Mouse (Mus musculus) stomach, embryonic 16.5 days (tissue): Measurements from ENCODE around the gene Cox7a2. TPM values are rescaled to one million over a fixed set of nuclear protein-coding genes. Genes with fewer than 3 reads are reported as not detected.

ENCODE experiments used
- ATAC-seq: fragments of 200-750 bp; cut with Nextera tagmentation; 2 replicates; pipeline ENCODE4 v1.8.0; 2017; ENCODE audit warnings: moderate number of reproducible peaks, moderate TSS enrichment; ENCODE audit not compliant: insufficient read depth, low FRiP score
- H3K27ac ChIP-seq: fragments of 300-500 bp; sonication (generic); 2 replicates; pipeline ENCODE4 v1.5.1; 2014; ENCODE audit warnings: low read length
- H3K27me3 ChIP-seq: fragments of 300-500 bp; sonication (generic); 2 replicates; pipeline ENCODE4 v1.6.1; 2014; ENCODE audit warnings: low read length, control low read depth, mixed read lengths; ENCODE audit not compliant: control insufficient read depth, insufficient read depth
- H3K36me3 ChIP-seq: fragments of 300-500 bp; sonication (generic); 2 replicates; pipeline ENCODE4 v1.6.1; 2014; ENCODE audit warnings: low read length; ENCODE audit not compliant: control insufficient read depth, insufficient read depth
- H3K4me1 ChIP-seq: fragments of 300-500 bp; sonication (generic); 2 replicates; pipeline ENCODE4 v1.6.1; 2014; ENCODE audit warnings: low read length, control low read depth, mixed read lengths; ENCODE audit not compliant: control insufficient read depth, insufficient read depth
- H3K4me2 ChIP-seq: fragments of 300-500 bp; sonication (generic); 2 replicates; pipeline ENCODE4 v1.6.1; 2014; ENCODE audit warnings: low read depth, low read length, mixed read lengths
- H3K4me3 ChIP-seq: fragments of 300-500 bp; sonication (generic); replicated peaks from 2 replicates; pipeline ENCODE4 v1.5.1; 2014; ENCODE audit warnings: mild to moderate bottlenecking, low read length
- H3K9ac ChIP-seq: fragments of 300-500 bp; sonication (generic); 2 replicates; pipeline ENCODE4 v1.6.1; 2014; ENCODE audit warnings: low read length
- H3K9me3 ChIP-seq: fragments of 300-500 bp; sonication (generic); replicated peaks from 2 replicates; pipeline ENCODE4 v1.6.1; 2016; ENCODE audit warnings: low read length, control low read depth; ENCODE audit not compliant: control insufficient read depth
- WGBS: fragments of 180-500 bp; shearing (Covaris S2); extraction: QIAGEN DNeasy Blood & Tissue Kit; methylation state at CpG from one replicate; pipeline ENCODE4 v1.1.7; 2014; 5-methylcytosine and 5-hydroxymethylcytosine counted together
- polyA plus RNA-seq: library from polyadenylated mRNA; unstranded; fragments of >200 nt; fragmentation: Nextera tagmentation; extraction: Ambion mirVana; gene quantifications from 2 replicates; pipeline ENCODE4 v1.2.1, GENCODE M21; 2015

Gene Cox7a2
- polyA plus RNA-seq, 1 experiment from 2014 or later = 702 TPM

DNA sequence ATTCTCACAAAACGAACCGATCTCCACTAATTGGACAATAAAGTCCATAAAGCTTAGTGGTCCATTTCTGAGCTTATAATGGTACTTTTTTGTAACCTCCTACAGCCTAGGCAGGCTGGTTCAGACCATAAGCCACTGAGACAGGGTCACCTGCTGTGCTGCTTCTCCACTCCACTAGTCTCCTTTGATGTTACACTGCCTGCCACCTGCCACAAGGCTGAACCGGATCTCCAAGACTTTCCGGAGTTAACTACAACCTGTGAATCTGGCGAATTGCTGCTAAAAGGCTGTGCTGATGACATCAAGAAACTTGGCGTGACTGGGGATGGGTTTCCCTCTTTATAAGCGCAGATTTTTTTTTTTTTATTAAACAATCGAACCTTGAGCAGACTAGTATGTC lies 7.8 kb downstream of the Cox7a2 start:
- ATAC-seq = no peak
- H3K4me2 ChIP-seq = no peak overlapping the region
- 79% methylated on average over 8 of the region's 8 CpGs for WGBS

DNA sequence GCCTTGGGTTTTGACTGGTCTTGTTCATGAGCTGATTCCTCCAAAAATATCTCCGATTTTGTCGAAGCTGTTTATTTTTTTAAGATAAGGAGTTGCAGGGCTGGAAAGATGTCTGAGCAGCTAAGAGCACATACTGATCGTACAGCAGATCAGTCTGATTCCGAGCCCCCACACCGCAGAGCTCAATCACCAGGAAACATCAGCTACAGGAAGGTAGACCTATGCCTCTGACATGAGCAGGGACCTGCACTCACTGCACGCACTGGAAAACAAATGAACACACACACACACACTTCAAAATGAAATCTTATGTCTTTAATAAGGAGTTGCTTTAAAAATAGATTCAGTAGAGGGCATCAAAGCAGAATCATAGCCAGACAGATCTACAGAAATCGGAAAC lies 9.0 kb downstream of the Cox7a2 start:
- ATAC-seq = no peak
- peaks cover 6% of the 10 kb centered on the region; the same call in 1 of the 2 replicates for H3K36me3 ChIP-seq
- H3K27me3 ChIP-seq = no peaks in the 10 kb centered on the region
- H3K4me1 ChIP-seq = no peaks in the 10 kb centered on the region
- H3K4me3 ChIP-seq = no peak overlapping the region
- H3K27ac ChIP-seq = no peak overlapping the region
- H3K4me2 ChIP-seq = no peak overlapping the region
- H3K9me3 ChIP-seq = no peaks in the 10 kb centered on the region
- WGBS = 55% methylated on average over 7 of the region's 7 CpGs
- H3K9ac ChIP-seq = no peak overlapping the region

More for the DNA sequence above, 7.8 kb downstream of the Cox7a2 start:
- H3K4me3 ChIP-seq = no peak overlapping the region
- no peaks in the 10 kb centered on the region for H3K27me3 ChIP-seq
- H3K27ac ChIP-seq = no peak overlapping the region
- no peak overlapping the region for H3K9ac ChIP-seq
- H3K9me3 ChIP-seq = no peaks in the 10 kb centered on the region
- H3K36me3 ChIP-seq = peaks cover 6% of the 10 kb centered on the region; the same call in 1 of the 2 replicates
- H3K4me1 ChIP-seq = no peaks in the 10 kb centered on the region

DNA sequence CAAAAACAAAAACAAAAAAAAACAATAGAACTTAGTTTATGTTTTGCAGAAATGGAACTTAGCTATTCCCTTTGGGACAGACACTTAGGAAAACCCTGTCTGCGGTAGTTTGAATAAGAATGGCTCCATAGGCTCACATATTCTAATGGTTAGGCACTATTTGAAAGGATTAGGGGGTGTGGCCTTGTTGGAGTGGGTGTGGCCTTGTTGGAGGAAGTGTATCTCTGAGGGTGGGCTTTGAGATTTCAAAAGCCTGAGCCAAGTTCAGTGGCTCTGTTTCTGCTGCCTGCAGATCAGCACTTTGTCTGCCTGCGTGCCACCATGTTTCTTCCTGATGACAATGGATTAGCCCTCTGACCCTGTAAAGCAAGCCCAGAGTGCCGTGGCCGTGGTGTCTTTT lies 14.6 kb downstream of the Cox7a2 start:
- no peak for ATAC-seq
- H3K36me3 ChIP-seq = no peaks in the 10 kb centered on the region
- no peak overlapping the region for H3K27ac ChIP-seq
- H3K9me3 ChIP-seq = no peaks in the 10 kb centered on the region
- H3K4me3 ChIP-seq = no peak overlapping the region
- H3K4me1 ChIP-seq = no peaks in the 10 kb centered on the region
- no peaks in the 10 kb centered on the region for H3K27me3 ChIP-seq
- no peak overlapping the region for H3K4me2 ChIP-seq
- 69% methylated on average over 4 of the region's 4 CpGs for WGBS
- H3K9ac ChIP-seq = no peak overlapping the region

DNA sequence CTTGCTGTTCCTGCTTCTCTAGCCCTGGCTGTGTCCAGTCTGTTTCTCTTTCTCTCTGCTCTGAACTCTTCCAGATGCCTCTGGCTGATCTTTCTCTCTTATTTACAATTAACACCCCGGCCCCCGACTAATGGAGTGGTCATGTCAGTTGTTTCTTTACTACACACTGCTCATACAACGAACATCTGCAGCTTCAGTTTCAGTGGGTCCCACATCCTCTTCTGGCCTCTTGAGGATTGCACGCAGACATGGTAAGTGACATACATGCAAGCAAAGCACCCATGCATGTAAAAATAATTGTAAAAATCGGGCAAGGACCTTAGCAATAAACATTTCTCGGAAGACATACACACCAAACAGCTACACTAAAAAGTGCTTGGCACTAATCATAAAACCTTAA lies 24.1 kb downstream of the Cox7a2 start:
- 64% methylated on average over 6 of the region's 6 CpGs for WGBS
- no peak overlapping the region for H3K9ac ChIP-seq
- H3K4me2 ChIP-seq = no peak overlapping the region
- H3K27me3 ChIP-seq = no peaks in the 10 kb centered on the region
- H3K9me3 ChIP-seq = no peaks in the 10 kb centered on the region
- no peak overlapping the region for H3K4me3 ChIP-seq
- no peak overlapping the region for H3K27ac ChIP-seq
- ATAC-seq = no peak
- no peaks in the 10 kb centered on the region for H3K4me1 ChIP-seq
- H3K36me3 ChIP-seq = no peaks in the 10 kb centered on the region

DNA sequence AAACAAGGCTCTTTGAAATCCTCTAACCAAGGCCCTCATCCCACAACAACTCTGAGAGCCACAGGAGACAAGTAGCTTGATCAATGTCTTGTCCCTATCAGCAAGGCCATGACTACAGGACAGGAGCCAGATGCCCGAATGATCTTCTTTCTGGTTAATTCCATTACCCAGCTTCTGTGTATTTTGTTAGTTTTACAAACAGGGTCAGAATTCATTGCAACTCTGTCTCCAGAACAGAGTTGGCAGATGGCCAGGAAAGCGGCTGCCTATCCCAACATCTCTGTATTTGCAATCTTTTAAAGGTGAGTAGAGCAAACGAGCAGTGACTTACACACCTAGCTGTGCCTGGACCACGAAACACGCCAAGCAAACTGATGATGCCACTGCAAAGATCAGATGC lies 29.4 kb downstream of the Cox7a2 start:
- no peaks in the 10 kb centered on the region for H3K27me3 ChIP-seq
- H3K36me3 ChIP-seq = no peaks in the 10 kb centered on the region
- no peak for ATAC-seq
- no peak overlapping the region for H3K27ac ChIP-seq
- 52% methylated on average over 5 of the region's 5 CpGs for WGBS
- no peak overlapping the region for H3K4me2 ChIP-seq
- no peaks in the 10 kb centered on the region for H3K4me1 ChIP-seq
- H3K9me3 ChIP-seq = no peaks in the 10 kb centered on the region
- H3K9ac ChIP-seq = no peak overlapping the region
- H3K4me3 ChIP-seq = no peak overlapping the region

DNA sequence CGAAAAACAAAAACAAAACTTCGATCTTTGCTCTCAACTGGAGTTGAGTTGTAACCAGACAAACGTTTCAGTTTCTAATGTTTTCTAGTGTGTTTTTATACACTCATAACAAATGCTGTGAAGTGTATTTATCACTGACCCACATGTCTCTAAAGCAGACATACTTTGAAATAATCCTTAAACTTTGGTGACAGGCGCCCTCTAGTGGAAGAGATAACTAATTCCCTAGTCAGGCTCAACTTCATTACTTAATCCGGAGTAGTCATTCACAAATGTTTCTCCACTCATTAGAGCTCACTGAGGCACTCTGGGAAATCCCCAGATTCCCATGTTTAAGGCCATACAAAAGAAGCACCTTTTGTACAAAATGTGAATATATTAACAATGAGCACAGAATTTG lies 36.6 kb downstream of the Cox7a2 start:
- H3K9me3 ChIP-seq = no peaks in the 10 kb centered on the region
- no peak overlapping the region for H3K9ac ChIP-seq
- no peaks in the 10 kb centered on the region for H3K27me3 ChIP-seq
- no peak overlapping the region for H3K4me2 ChIP-seq
- no peak for ATAC-seq
- H3K36me3 ChIP-seq = no peaks in the 10 kb centered on the region
- WGBS = 32% methylated on average over 5 of the region's 5 CpGs
- no peaks in the 10 kb centered on the region; the same call in 1 of the 2 replicates for H3K4me1 ChIP-seq
- H3K27ac ChIP-seq = no peak overlapping the region
- H3K4me3 ChIP-seq = no peak overlapping the region

DNA sequence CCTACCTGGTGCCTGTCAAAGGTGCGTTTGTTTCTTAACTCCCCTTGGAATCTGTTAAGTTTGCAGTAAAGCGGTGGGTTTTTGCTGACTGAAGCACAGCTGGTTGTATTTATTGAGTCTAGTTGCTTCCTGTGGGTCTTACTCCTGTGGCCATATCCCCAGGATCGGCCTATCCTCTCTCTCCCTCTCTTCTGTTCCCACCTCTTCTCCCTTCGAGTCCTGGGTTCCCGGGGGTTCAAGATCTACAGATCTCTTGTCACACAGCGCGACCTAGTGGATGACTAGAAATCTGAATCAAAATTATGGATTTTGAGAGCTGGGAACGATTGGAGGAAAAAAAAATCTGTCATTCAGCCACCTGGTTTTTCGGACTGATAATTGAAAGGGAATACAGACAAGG lies 38.6 kb downstream of the Cox7a2 start:
- H3K9me3 ChIP-seq = no peaks in the 10 kb centered on the region
- no peak for ATAC-seq
- H3K27me3 ChIP-seq = no peaks in the 10 kb centered on the region
- no peak overlapping the region; the same call in 1 of the 2 replicates for H3K4me2 ChIP-seq
- no peak overlapping the region for H3K9ac ChIP-seq
- peaks cover 5% of the 10 kb centered on the region; the same call in 1 of the 2 replicates for H3K4me1 ChIP-seq
- no peak overlapping the region for H3K27ac ChIP-seq
- 12% methylated on average over 9 of the region's 9 CpGs for WGBS
- no peak overlapping the region for H3K4me3 ChIP-seq
- H3K36me3 ChIP-seq = no peaks in the 10 kb centered on the region

DNA sequence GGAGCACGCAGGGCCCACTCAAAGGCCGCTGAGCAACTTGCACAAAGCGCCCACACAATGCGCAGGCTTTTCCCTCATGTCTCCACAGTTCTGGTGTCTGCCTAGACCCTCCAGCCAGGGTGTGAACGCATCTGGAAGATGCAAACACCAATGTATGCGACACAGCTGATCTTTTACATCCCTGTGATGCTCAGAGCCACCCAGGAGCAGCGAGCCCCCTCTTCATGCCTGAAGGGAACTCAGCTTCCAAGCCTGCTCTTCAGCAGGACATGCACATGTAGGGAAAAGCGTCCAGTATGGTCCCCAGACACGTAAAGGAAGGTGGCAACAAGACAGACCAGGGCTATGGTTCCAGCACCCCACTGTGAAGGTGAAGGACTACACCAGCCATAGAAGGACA lies 39.5 kb downstream of the Cox7a2 start:
- no peak for ATAC-seq
- H3K4me3 ChIP-seq = no peak overlapping the region
- peaks cover 7% of the 10 kb centered on the region for H3K4me1 ChIP-seq
- H3K36me3 ChIP-seq = no peaks in the 10 kb centered on the region
- H3K4me2 ChIP-seq = no peak overlapping the region
- no peak overlapping the region for H3K27ac ChIP-seq
- H3K9ac ChIP-seq = no peak overlapping the region
- 54% methylated on average over 9 of the region's 9 CpGs for WGBS
- no peaks in the 10 kb centered on the region for H3K9me3 ChIP-seq
- H3K27me3 ChIP-seq = no peaks in the 10 kb centered on the region

DNA sequence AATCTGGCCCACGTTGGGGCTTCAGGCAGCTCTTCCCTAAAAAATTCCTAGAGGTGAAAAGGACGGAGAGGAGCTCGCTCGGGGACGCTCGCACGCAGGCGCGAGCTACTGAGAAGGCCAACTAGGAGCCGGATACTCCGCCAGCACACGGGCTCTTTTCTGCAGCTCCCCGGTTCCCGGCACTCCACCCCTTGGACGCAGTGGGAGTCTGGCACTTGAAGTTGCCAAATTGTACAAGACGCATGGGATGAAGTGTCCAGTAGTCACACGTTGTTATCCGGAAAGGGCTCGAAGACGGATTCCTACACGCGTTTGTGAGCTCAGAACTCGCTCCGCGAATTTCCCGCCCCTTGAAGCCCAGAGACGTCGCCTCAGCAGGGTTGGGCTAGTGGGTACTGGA lies 40.2 kb downstream of the Cox7a2 start:
- no peaks in the 10 kb centered on the region for H3K36me3 ChIP-seq
- 3% methylated on average over 28 of the region's 28 CpGs for WGBS
- peaks cover 14% of the 10 kb centered on the region for H3K4me1 ChIP-seq
- H3K4me2 ChIP-seq = peak overlapping the region; percentile 72
- no peaks in the 10 kb centered on the region for H3K27me3 ChIP-seq
- H3K27ac ChIP-seq = peak overlapping the region; percentile 72
- 0 out of 2 replicates have a peak, but pooled peaks have one; percentile 9 for ATAC-seq
- peak overlapping the region; percentile 55 for H3K4me3 ChIP-seq
- H3K9me3 ChIP-seq = no peaks in the 10 kb centered on the region
- peak overlapping the region; percentile 70 for H3K9ac ChIP-seq
